Mouse (Mus musculus): ENCODE results near the gene Trabd. TPM values are rescaled to one million over a fixed set of nuclear protein-coding genes. Genes with fewer than 3 reads are reported as not detected.

The Trabd gene
- polyA plus RNA-seq, 1 experiment from 2014 or later: 55.9 TPM

GRCm38 (mm10) chr15:89128382-89129350 lies 53.7 kb downstream of the Trabd start, which contains the start of gene Hdac10:
Gene Hdac10, minus strand, starts transcription at chr15:89128700.
- peak; percentile 95 for TF ChIP-seq CTCF (IDR thresholded peaks at IDR 0.05; ENCODE audit: low read depth)
- no peak for TF ChIP-seq EP300 (optimal IDR thresholded peaks at IDR 0.05)
- WGBS: 2% methylated on average over 36 of the region's 36 CpGs
- ATAC-seq (ENCODE audit: low FRiP score, low TSS enrichment) (peak; percentile 87), DNase-seq (ENCODE audit: low spot score) (peak; percentile 83)
- peak within 1 kb of the TSS; percentile 82 for H3K27ac ChIP-seq (replicated peaks)
- peaks cover 9% of the 10 kb centered on the region; the same call in 1 of the 2 replicates for H3K4me1 ChIP-seq (replicated peaks; ENCODE audit: control insufficient read depth, insufficient read depth)
- peak within 1 kb of the TSS; percentile 61 for H3K4me2 ChIP-seq (replicated peaks; ENCODE audit: low read depth)
- no peaks in the 10 kb centered on the region for H3K27me3 ChIP-seq (ENCODE audit: control insufficient read depth, insufficient read depth, low read length)
- H3K9me3 ChIP-seq (ENCODE audit: control insufficient read depth, low read length): no peaks in the 10 kb centered on the region
- H3K4me3 ChIP-seq (ENCODE audit: low read depth, low read length): peak within 1 kb of the TSS; percentile 64
- H3K36me3 ChIP-seq (ENCODE audit: control insufficient read depth, insufficient read depth, low read length): no peaks in the 10 kb centered on the region
- H3K9ac ChIP-seq (ENCODE audit: low read length): peak within 1 kb of the TSS; percentile 74

- Histone ChIP-seq H3K27ac (replicated peaks) (no peak overlapping the region), H3K9ac (ENCODE audit: low read length) (no peak overlapping the region), H3K9me3 (ENCODE audit: control insufficient read depth, low read length) (no peaks in the 10 kb centered on the region), H3K27me3 (ENCODE audit: control insufficient read depth, insufficient read depth, low read length) (no peaks in the 10 kb centered on the region), H3K4me1 (replicated peaks; ENCODE audit: control insufficient read depth, insufficient read depth) (peaks cover 9% of the 10 kb centered on the region; the same call in 1 of the 2 replicates), H3K36me3 (ENCODE audit: control insufficient read depth, insufficient read depth, low read length) (no peaks in the 10 kb centered on the region), H3K4me3 (ENCODE audit: low read depth, low read length) (no peak overlapping the region), H3K4me2 (replicated peaks; ENCODE audit: low read depth) (no peak overlapping the region)
- ATAC-seq (ENCODE audit: low FRiP score, low TSS enrichment): no peak
- TF ChIP-seq EP300 (optimal IDR thresholded peaks at IDR 0.05) (no peak), CTCF (IDR thresholded peaks at IDR 0.05; ENCODE audit: low read depth) (no peak)
- no peak for DNase-seq (ENCODE audit: low spot score)
These were observed 55.3 kb downstream of the Trabd start for GRCm38 (mm10) chr15:89130245-89130644.

GRCm38 (mm10) chr15:89131316-89131715 lies 56.4 kb downstream of the Trabd start:
- H3K27me3 ChIP-seq (ENCODE audit: control insufficient read depth, insufficient read depth, low read length): no peaks in the 10 kb centered on the region
- no peak for ATAC-seq (ENCODE audit: low FRiP score, low TSS enrichment)
- DNase-seq (ENCODE audit: low spot score): no peak
- no peak overlapping the region for H3K4me3 ChIP-seq (ENCODE audit: low read depth, low read length)
- TF ChIP-seq CTCF (IDR thresholded peaks at IDR 0.05; ENCODE audit: low read depth) (no peak), EP300 (optimal IDR thresholded peaks at IDR 0.05) (no peak)
- H3K27ac ChIP-seq (replicated peaks): no peak overlapping the region
- H3K9me3 ChIP-seq (ENCODE audit: control insufficient read depth, low read length): no peaks in the 10 kb centered on the region
- peaks cover 9% of the 10 kb centered on the region; the same call in 1 of the 2 replicates for H3K4me1 ChIP-seq (replicated peaks; ENCODE audit: control insufficient read depth, insufficient read depth)
- 82% methylated on average over 3 of the region's 3 CpGs for WGBS
- no peak overlapping the region for H3K9ac ChIP-seq (ENCODE audit: low read length)
- H3K36me3 ChIP-seq (ENCODE audit: control insufficient read depth, insufficient read depth, low read length): no peaks in the 10 kb centered on the region
- H3K4me2 ChIP-seq (replicated peaks; ENCODE audit: low read depth): no peak overlapping the region

Other genes starting within 250 kb of the Trabd start
- gene Pim3, start 212.9 kb upstream of the Trabd start, polyA plus RNA-seq (2015; fragmentation: Nextera tagmentation; extraction: Ambion mirVana): 63.6 and 69.4 TPM in 2 replicates
- gene Ttll8, start 120.7 kb upstream of the Trabd start, polyA plus RNA-seq (2015; fragmentation: Nextera tagmentation; extraction: Ambion mirVana): not detected in 2 replicates
- gene Mlc1, start 96.1 kb upstream of the Trabd start, polyA plus RNA-seq (2015; fragmentation: Nextera tagmentation; extraction: Ambion mirVana): not detected in 2 replicates
- not detected in 2 replicates for gene Mov10l1, start 92.2 kb upstream of the Trabd start, polyA plus RNA-seq (2015; fragmentation: Nextera tagmentation; extraction: Ambion mirVana)
- 0.16 and 0.79 TPM in 2 replicates for gene Panx2, start 15.4 kb upstream of the Trabd start, polyA plus RNA-seq (2015; fragmentation: Nextera tagmentation; extraction: Ambion mirVana)
- gene Selenoo, start 14.0 kb downstream of the Trabd start, polyA plus RNA-seq (2015; fragmentation: Nextera tagmentation; extraction: Ambion mirVana): 14.3 and 16.3 TPM in 2 replicates
- gene Tubgcp6, start 48.0 kb downstream of the Trabd start, polyA plus RNA-seq (2015; fragmentation: Nextera tagmentation; extraction: Ambion mirVana): 4.0 and 5.2 TPM in 2 replicates
- 10.7 and 12.4 TPM in 2 replicates for gene Hdac10, start 53.6 kb downstream of the Trabd start, polyA plus RNA-seq (2015; fragmentation: Nextera tagmentation; extraction: Ambion mirVana)
- 3.1 and 3.2 TPM in 2 replicates for gene Mapk12, start 65.6 kb downstream of the Trabd start, polyA plus RNA-seq (2015; fragmentation: Nextera tagmentation; extraction: Ambion mirVana)
- 1.8 and 2.1 TPM in 2 replicates for gene Mapk11, start 74.5 kb downstream of the Trabd start, polyA plus RNA-seq (2015; fragmentation: Nextera tagmentation; extraction: Ambion mirVana)
- gene Plxnb2, start 105.7 kb downstream of the Trabd start, polyA plus RNA-seq (2015; fragmentation: Nextera tagmentation; extraction: Ambion mirVana): 75.2 and 85.9 TPM in 2 replicates
- 4.1 and 5.3 TPM in 2 replicates for gene Dennd6b, start 121.4 kb downstream of the Trabd start, polyA plus RNA-seq (2015; fragmentation: Nextera tagmentation; extraction: Ambion mirVana)
- gene Ppp6r2, start 136.4 kb downstream of the Trabd start, polyA plus RNA-seq (2015; fragmentation: Nextera tagmentation; extraction: Ambion mirVana): 16.2 and 17.2 TPM in 2 replicates
- 27.6 and 31.9 TPM in 2 replicates for gene Sbf1, start 240.2 kb downstream of the Trabd start, polyA plus RNA-seq (2015; fragmentation: Nextera tagmentation; extraction: Ambion mirVana)
- gene Adm2, start 247.6 kb downstream of the Trabd start, polyA plus RNA-seq (2015; fragmentation: Nextera tagmentation; extraction: Ambion mirVana): 0.44 and 0.47 TPM in 2 replicates